Mouse (Mus musculus): Measurements from ENCODE around the gene Nprl3. TPM values are rescaled to one million over a fixed set of nuclear protein-coding genes. Genes with fewer than 3 reads are reported as not detected.

Gene Nprl3
- total RNA-seq, 2 experiments from 2014 or later: 16.2 to 17.2 TPM

DNA sequence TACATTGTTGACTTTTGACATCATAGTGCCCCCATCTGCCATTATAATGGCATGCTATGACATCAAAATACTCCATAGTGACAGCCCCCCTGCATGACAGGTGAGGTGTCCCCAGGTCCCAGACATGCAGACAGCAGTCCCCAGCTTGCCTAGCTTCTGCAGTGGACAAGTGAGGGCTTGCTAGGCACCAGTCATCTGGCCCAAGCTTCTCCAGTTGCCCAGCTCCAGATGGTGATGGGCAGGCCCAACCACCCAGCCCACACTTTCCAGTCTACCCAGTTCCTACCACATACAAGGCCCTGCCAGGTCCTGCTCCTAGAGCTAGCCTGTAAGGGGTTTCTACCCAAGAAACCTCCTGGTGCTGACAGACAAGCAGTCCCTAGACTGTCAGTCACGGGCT, 89.0 kb downstream of the Nprl3 start:
- no peak for ATAC-seq (replicated peaks; ENCODE audit: poor library complexity)

Other genes with a start within 250 kb of the Nprl3 start
- 0.07 TPM in 1 of 2 replicates, not detected in the other for gene Il9r, start 67.4 kb downstream of the Nprl3 start, total RNA-seq (2015)
- 0.30 TPM in 1 of 2 replicates, not detected in the other for gene Il9r, start 67.4 kb downstream of the Nprl3 start, total RNA-seq (2017)
- 56.5 and 60.4 TPM in 2 replicates for gene Snrnp25, start 62.3 kb downstream of the Nprl3 start, total RNA-seq (2015)
- 70.3 and 82.6 TPM in 2 replicates for gene Snrnp25, start 62.3 kb downstream of the Nprl3 start, total RNA-seq (2017)
- gene Rhbdf1, start 45.4 kb downstream of the Nprl3 start, total RNA-seq (2015): 0.22 TPM in 1 of 2 replicates, not detected in the other
- 0.25 and 2.9 TPM in 2 replicates for gene Rhbdf1, start 45.4 kb downstream of the Nprl3 start, total RNA-seq (2017)
- gene Mpg, start 41.2 kb downstream of the Nprl3 start, total RNA-seq (2015): 5.4 and 7.1 TPM in 2 replicates
- 5.3 and 7.8 TPM in 2 replicates for gene Mpg, start 41.2 kb downstream of the Nprl3 start, total RNA-seq (2017)
- gene Hba-x, start 8.7 kb upstream of the Nprl3 start, total RNA-seq (2015): not detected in 2 replicates
- gene Hba-x, start 8.7 kb upstream of the Nprl3 start, total RNA-seq (2017): not detected in 2 replicates
- 14.0 and 28.9 TPM in 2 replicates for gene Hba-a1, start 15.8 kb upstream of the Nprl3 start, total RNA-seq (2015)
- 9.4 and 10.0 TPM in 2 replicates for gene Hba-a1, start 15.8 kb upstream of the Nprl3 start, total RNA-seq (2017)
- gene Hbq1b, start 19.3 kb upstream of the Nprl3 start, total RNA-seq (2015): not detected in 2 replicates
- gene Hbq1b, start 19.3 kb upstream of the Nprl3 start, total RNA-seq (2017): not detected in 2 replicates
- gene Hba-a2, start 28.8 kb upstream of the Nprl3 start, total RNA-seq (2015): 26.3 and 54.4 TPM in 2 replicates
- 25.3 and 31.4 TPM in 2 replicates for gene Hba-a2, start 28.8 kb upstream of the Nprl3 start, total RNA-seq (2017)
- not detected in 2 replicates for gene Hbq1a, start 32.4 kb upstream of the Nprl3 start, total RNA-seq (2015)
- gene Hbq1a, start 32.4 kb upstream of the Nprl3 start, total RNA-seq (2017): not detected in 2 replicates
- gene Sh3pxd2b, start 80.1 kb upstream of the Nprl3 start, total RNA-seq (2015): 6.1 and 7.2 TPM in 2 replicates
- 1.7 and 2.4 TPM in 2 replicates for gene Sh3pxd2b, start 80.1 kb upstream of the Nprl3 start, total RNA-seq (2017)
- gene Ubtd2, start 187.7 kb upstream of the Nprl3 start, total RNA-seq (2015): 6.5 and 9.7 TPM in 2 replicates
- gene Ubtd2, start 187.7 kb upstream of the Nprl3 start, total RNA-seq (2017): 2.6 and 4.0 TPM in 2 replicates